Mouse (Mus musculus): Measurements from ENCODE around the gene Fam136a. TPM values are rescaled to one million over a fixed set of nuclear protein-coding genes. Genes with fewer than 3 reads are reported as not detected.
A peak's percentile ranks its signal among the peaks of the same experiment; 100 is the strongest.

Gene Fam136a
- total and polyA plus RNA-seq, 2 experiments from 2014 or later, result 50.4 to 62.0 TPM

- H3K4me3 ChIP-seq (ENCODE audit: low read depth, low read length), result no peak overlapping the region
- H3K4me2 ChIP-seq (ENCODE audit: low read depth, low read length, poor library complexity, severe bottlenecking), result no peak overlapping the region
- no peaks in the 10 kb centered on the region for H3K27me3 ChIP-seq (ENCODE audit: insufficient read depth, low read length)
- H3K4me1 ChIP-seq (ENCODE audit: insufficient read depth, low read length), result no peaks in the 10 kb centered on the region
- H3K36me3 ChIP-seq (ENCODE audit: insufficient read depth, low read length), result peaks cover 49% of the 10 kb centered on the region
- DNase-seq (ENCODE audit: low spot score) (no peak), ATAC-seq (ENCODE audit: low FRiP score) (no peak)
- 78% methylated on average over 12 of the region's 12 CpGs for WGBS
- H3K9ac ChIP-seq (replicated peaks; ENCODE audit: low read length, poor library complexity, severe bottlenecking), result 0 out of 2 replicates have a peak overlapping the region, but pooled peaks have one; percentile 29
- no peak overlapping the region for H3K27ac ChIP-seq (ENCODE audit: low read depth, low read length)
- no peak for TF ChIP-seq CTCF (IDR thresholded peaks at IDR 0.05)
- H3K9me3 ChIP-seq (ENCODE audit: low read length), result no peaks in the 10 kb centered on the region
Observed at GRCm38 (mm10) chr6:86387313-86387712, 21.9 kb downstream of the Fam136a start.

- 87% methylated on average over 18 of the region's 18 CpGs for WGBS
- no peak overlapping the region for H3K4me2 ChIP-seq (ENCODE audit: low read depth, low read length, poor library complexity, severe bottlenecking)
- H3K4me1 ChIP-seq (ENCODE audit: insufficient read depth, low read length), result no peaks in the 10 kb centered on the region
- no peak for TF ChIP-seq CTCF (IDR thresholded peaks at IDR 0.05)
- H3K4me3 ChIP-seq (ENCODE audit: low read depth, low read length), result no peak overlapping the region
- no peak overlapping the region for H3K9ac ChIP-seq (replicated peaks; ENCODE audit: low read length, poor library complexity, severe bottlenecking)
- H3K36me3 ChIP-seq (ENCODE audit: insufficient read depth, low read length), result peaks cover 47% of the 10 kb centered on the region
- no peaks in the 10 kb centered on the region for H3K27me3 ChIP-seq (ENCODE audit: insufficient read depth, low read length)
- no peak overlapping the region for H3K27ac ChIP-seq (ENCODE audit: low read depth, low read length)
- no peaks in the 10 kb centered on the region for H3K9me3 ChIP-seq (ENCODE audit: low read length)
- DNase-seq (ENCODE audit: low spot score), result no peak
- no peak for ATAC-seq (ENCODE audit: low FRiP score)
Observed at GRCm38 (mm10) chr6:86388461-86388860, 23.0 kb downstream of the Fam136a start.

- ATAC-seq (ENCODE audit: low FRiP score), result no peak
- no peaks in the 10 kb centered on the region for H3K9me3 ChIP-seq (ENCODE audit: low read length)
- no peaks in the 10 kb centered on the region for H3K27me3 ChIP-seq (ENCODE audit: insufficient read depth, low read length)
- no peak overlapping the region for H3K4me2 ChIP-seq (ENCODE audit: low read depth, low read length, poor library complexity, severe bottlenecking)
- H3K4me3 ChIP-seq (ENCODE audit: low read depth, low read length), result no peak overlapping the region
- no peak for DNase-seq (ENCODE audit: low spot score)
- H3K27ac ChIP-seq (ENCODE audit: low read depth, low read length), result no peak overlapping the region
- TF ChIP-seq CTCF (IDR thresholded peaks at IDR 0.05), result peak; percentile 61
- WGBS, result 97% methylated on average over 5 of the region's 5 CpGs
- H3K36me3 ChIP-seq (ENCODE audit: insufficient read depth, low read length), result peaks cover 41% of the 10 kb centered on the region
- H3K4me1 ChIP-seq (ENCODE audit: insufficient read depth, low read length), result peaks cover 8% of the 10 kb centered on the region; the same call in 1 of the 2 replicates
- H3K9ac ChIP-seq (replicated peaks; ENCODE audit: low read length, poor library complexity, severe bottlenecking), result no peak overlapping the region
Observed at GRCm38 (mm10) chr6:86391326-86391725, 25.9 kb downstream of the Fam136a start.

GRCm38 (mm10) chr6:86393187-86393586, 27.7 kb downstream of the Fam136a start:
- Histone ChIP-seq H3K27me3 (ENCODE audit: insufficient read depth, low read length) (no peaks in the 10 kb centered on the region), H3K4me2 (ENCODE audit: low read depth, low read length, poor library complexity, severe bottlenecking) (no peak overlapping the region), H3K36me3 (ENCODE audit: insufficient read depth, low read length) (peaks cover 32% of the 10 kb centered on the region), H3K9ac (replicated peaks; ENCODE audit: low read length, poor library complexity, severe bottlenecking) (no peak overlapping the region), H3K4me1 (ENCODE audit: insufficient read depth, low read length) (peaks cover 8% of the 10 kb centered on the region; the same call in 1 of the 2 replicates), H3K9me3 (ENCODE audit: low read length) (no peaks in the 10 kb centered on the region), H3K27ac (ENCODE audit: low read depth, low read length) (no peak overlapping the region), H3K4me3 (ENCODE audit: low read depth, low read length) (no peak overlapping the region)
- no peak for ATAC-seq (ENCODE audit: low FRiP score)
- no peak for DNase-seq (ENCODE audit: low spot score)
- WGBS, result 100% methylated on average over 1 of the region's 1 CpGs
- peak; percentile 43 for TF ChIP-seq CTCF (IDR thresholded peaks at IDR 0.05)

- 94% methylated on average over 17 of the region's 17 CpGs for WGBS
- TF ChIP-seq CTCF (IDR thresholded peaks at IDR 0.05), result no peak
Observed at GRCm38 (mm10) chr6:86394078-86394720, 28.8 kb downstream of the Fam136a start.

GRCm38 (mm10) chr6:86395021-86395420, 29.6 kb downstream of the Fam136a start:
- no peak overlapping the region for H3K9ac ChIP-seq (replicated peaks; ENCODE audit: low read length, poor library complexity, severe bottlenecking)

More at GRCm38 (mm10) chr6:86394078-86394720, 28.8 kb downstream of the Fam136a start:
- H3K4me2 ChIP-seq (ENCODE audit: low read depth, low read length, poor library complexity, severe bottlenecking), result no peak overlapping the region
- H3K27me3 ChIP-seq (ENCODE audit: insufficient read depth, low read length), result no peaks in the 10 kb centered on the region
- H3K4me1 ChIP-seq (ENCODE audit: insufficient read depth, low read length), result peaks cover 8% of the 10 kb centered on the region; the same call in 1 of the 2 replicates
- no peaks in the 10 kb centered on the region for H3K9me3 ChIP-seq (ENCODE audit: low read length)
- no peak overlapping the region for H3K9ac ChIP-seq (replicated peaks; ENCODE audit: low read length, poor library complexity, severe bottlenecking)
- no peak for ATAC-seq (ENCODE audit: low FRiP score)
- DNase-seq (ENCODE audit: low spot score), result no peak
- peaks cover 22% of the 10 kb centered on the region for H3K36me3 ChIP-seq (ENCODE audit: insufficient read depth, low read length)
- H3K27ac ChIP-seq (ENCODE audit: low read depth, low read length), result no peak overlapping the region
- H3K4me3 ChIP-seq (ENCODE audit: low read depth, low read length), result no peak overlapping the region

More at GRCm38 (mm10) chr6:86395021-86395420, 29.6 kb downstream of the Fam136a start:
- Histone ChIP-seq H3K4me2 (ENCODE audit: low read depth, low read length, poor library complexity, severe bottlenecking) (peak overlapping the region; percentile 72), H3K9me3 (ENCODE audit: low read length) (no peaks in the 10 kb centered on the region), H3K27ac (ENCODE audit: low read depth, low read length) (no peak overlapping the region), H3K4me1 (ENCODE audit: insufficient read depth, low read length) (peaks cover 8% of the 10 kb centered on the region; the same call in 1 of the 2 replicates), H3K4me3 (ENCODE audit: low read depth, low read length) (peak overlapping the region; percentile 95), H3K36me3 (ENCODE audit: insufficient read depth, low read length) (peaks cover 19% of the 10 kb centered on the region), H3K27me3 (ENCODE audit: insufficient read depth, low read length) (no peaks in the 10 kb centered on the region)
- no peak for DNase-seq (ENCODE audit: low spot score)
- no peak for ATAC-seq (ENCODE audit: low FRiP score)
- WGBS, result 90% methylated on average over 9 of the region's 9 CpGs
- no peak for TF ChIP-seq CTCF (IDR thresholded peaks at IDR 0.05)

Data from midbrain, postnatal 0 days (tissue).